Mouse (Mus musculus) splenic B cell, adult 2 months (primary cell): ENCODE data around the gene Rdh16f1.
"Not testable (repeated sequence)": the region's sequence is repeated elsewhere in the genome, so short reads cannot be mapped to it uniquely, and the experiment has no call there.

Experiments
- DNase-seq: peaks from one replicate; pipeline ENCODE4 v3.0.0-alpha.2; 2011; ENCODE audit warnings: low read depth, low spot score
- H3K27me3 ChIP-seq: 2 replicates; pipeline ENCODE4 v1.6.1; 2012; ENCODE audit warnings: mild to moderate bottlenecking, low read length, moderate library complexity, mixed read lengths; ENCODE audit not compliant: control insufficient read depth, poor library complexity, insufficient read depth, severe bottlenecking
- H3K36me3 ChIP-seq: 2 replicates; pipeline ENCODE4 v1.6.1; 2012; ENCODE audit warnings: mild to moderate bottlenecking, low read length, moderate library complexity, mixed read lengths; ENCODE audit not compliant: control insufficient read depth, poor library complexity, insufficient read depth, severe bottlenecking

Gene Rdh16f1

DNA sequence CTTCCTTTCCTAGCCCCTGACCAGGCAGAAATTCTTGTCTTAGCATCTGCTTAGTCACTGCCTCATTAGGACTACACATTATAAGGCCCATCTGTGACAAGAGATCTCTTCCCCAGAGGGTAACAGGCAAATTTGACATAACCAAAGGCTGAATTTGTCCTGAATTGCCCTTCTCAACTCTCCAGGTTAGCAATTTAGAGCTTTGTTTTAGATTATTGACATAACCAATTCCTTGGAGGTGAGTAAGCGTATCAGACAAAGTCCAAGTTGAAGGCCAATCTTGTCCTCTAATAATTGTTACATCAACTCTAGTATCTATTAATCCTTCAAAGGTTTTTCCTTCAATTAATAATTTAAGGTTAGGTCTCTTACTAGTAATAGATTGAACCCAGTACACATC lies 74.6 kb downstream of the Rdh16f1 start:
- not testable (repeated sequence) for H3K36me3 ChIP-seq, DNase-seq, H3K27me3 ChIP-seq

GRCm38 (mm10) chr10:127835292-127835691 lies 75.7 kb downstream of the Rdh16f1 start:
- Histone ChIP-seq H3K36me3 (no peaks in the 10 kb centered on the region), H3K27me3 (no peaks in the 10 kb centered on the region)
- no peak for DNase-seq

DNA sequence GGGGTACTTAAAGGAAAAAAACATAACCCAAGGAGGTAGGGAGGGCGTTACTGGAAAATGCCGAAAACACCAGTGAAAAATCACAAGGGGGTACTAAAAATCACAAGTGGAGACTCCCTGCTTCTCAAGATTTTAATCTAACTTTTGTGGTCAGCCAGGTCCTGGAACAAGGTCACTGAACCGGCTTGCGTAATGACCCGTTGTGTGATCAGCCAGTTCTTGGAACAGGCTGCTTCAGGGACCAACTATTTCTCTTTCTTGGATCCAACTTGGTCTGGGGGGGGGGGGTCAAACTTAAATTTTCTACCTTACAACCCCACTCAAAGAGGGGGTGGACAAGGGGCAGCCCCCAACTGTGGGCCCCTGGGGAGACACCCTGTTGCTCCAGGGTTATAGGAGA lies 78.2 kb downstream of the Rdh16f1 start:
- not testable (repeated sequence) for DNase-seq, H3K36me3 ChIP-seq, H3K27me3 ChIP-seq

DNA sequence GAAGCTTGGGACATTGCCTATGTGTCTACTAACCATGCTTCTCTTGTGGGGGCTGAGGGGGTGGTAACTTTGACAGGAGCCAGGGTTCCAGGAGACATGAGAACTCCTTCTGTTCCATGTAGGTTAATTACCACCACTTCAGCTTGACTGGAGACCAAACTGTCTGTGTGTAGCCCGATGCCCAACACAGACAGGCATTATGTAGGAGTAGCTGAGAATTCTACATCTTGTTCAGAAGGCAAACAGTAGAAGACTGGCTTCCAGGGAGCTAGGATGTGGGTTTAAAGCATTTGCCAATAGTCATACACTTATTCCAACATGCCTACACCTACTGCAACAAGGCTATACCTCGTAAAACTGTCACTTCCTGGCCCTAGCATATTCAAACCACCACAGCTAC lies 79.0 kb downstream of the Rdh16f1 start:
- no peaks in the 10 kb centered on the region for H3K36me3 ChIP-seq
- no peaks in the 10 kb centered on the region for H3K27me3 ChIP-seq
- no peak for DNase-seq

DNA sequence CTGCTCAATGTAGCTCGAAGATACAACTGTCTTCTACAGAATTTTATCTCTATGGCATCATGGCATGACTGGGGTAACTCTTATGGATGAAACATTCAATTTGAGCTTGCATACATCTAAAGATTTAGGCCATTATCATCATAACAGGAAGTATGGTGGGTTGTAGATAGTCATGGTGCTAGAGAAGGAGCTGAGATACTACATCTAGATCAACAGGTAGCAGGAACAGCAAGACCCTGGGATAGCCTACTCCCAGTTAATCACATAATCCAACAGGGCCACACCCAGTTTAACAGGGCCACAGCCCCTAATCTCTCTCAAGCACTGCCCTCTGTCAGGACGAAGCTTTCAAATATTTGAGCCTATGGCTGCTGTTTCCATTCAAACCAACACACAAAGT lies 81.2 kb downstream of the Rdh16f1 start:
- H3K27me3 ChIP-seq: no peaks in the 10 kb centered on the region
- no peaks in the 10 kb centered on the region for H3K36me3 ChIP-seq
- no peak for DNase-seq
